In the genomic region with DNA sequence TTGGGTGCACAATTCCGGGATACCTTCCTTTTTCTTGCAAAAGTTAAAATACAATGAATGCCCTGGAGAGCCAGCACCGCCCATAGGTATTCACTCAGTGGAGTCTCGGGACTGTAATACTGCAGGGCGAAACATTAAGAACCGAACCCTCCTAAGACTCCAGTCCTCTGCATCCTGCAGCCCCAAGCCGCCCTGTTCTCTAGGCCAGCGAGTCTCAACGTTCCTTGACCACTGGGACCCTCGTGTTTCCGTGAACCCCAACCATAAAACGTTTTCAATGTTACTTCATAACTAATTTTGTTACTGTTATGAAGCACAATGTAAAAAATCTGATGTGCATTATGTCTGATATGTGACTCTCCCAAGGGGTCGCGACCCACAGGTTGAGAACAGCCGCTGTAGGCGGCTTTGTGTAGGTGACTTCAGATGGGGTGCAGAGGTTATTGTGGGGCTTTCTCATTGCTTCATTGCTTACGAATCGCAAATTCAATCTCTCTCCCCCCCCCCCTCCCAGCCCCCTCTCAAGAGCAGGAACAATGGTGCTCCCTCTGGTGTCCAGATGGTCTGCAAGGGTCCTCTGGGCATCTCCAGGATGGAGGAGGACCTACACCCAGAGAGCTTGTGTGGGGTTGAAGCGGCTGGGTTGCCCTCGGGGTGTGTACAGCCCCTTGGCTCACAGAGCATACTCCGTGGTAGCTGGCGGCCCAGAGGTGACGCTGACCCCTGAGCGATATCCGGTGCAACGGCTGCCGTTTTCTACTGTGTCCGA, we compare ENCODE assay signal across 7 mouse cellular contexts. TPM values are rescaled to one million over a fixed set of nuclear protein-coding genes. Genes with fewer than 3 reads are reported as not detected.
DNase-seq lines count a peak whose midpoint lies in the region; ATAC-seq lines count a peak whose summit lies in the region.

No protein-coding gene starts in this region.

- H3K4me1 ChIP-seq in lung, embryonic 15.5 days: peaks cover 5% of the 10 kb centered on the region
- peaks cover 14% of the 10 kb centered on the region for H3K4me1 ChIP-seq in heart, embryonic 15.5 days (replicated peaks)
- H3K4me1 ChIP-seq in liver, embryonic 12.5 days: peaks cover 35% of the 10 kb centered on the region

- DNase-seq in lung, postnatal 4 days: no peak
- peak; percentile 45 to 54 for DNase-seq in cerebellum, postnatal 14 days
- DNase-seq in retina, postnatal 1 day: peak; percentile 48

- peak; percentile 33; the same call in 1 of the 2 replicates for ATAC-seq in lung, embryonic 15.5 days (ENCODE audit: borderline replicate concordance, extremely low read depth, low FRiP score, low TSS enrichment)
- ATAC-seq in heart, embryonic 15.5 days (replicated peaks; ENCODE audit: insufficient number of reproducible peaks, insufficient read depth, low FRiP score, low read depth): 0 out of 2 replicates have a peak, but pooled peaks have one; percentile 21
- 0 out of 2 replicates have a peak, but pooled peaks have one; percentile 19 for ATAC-seq in liver, embryonic 12.5 days
- no peak for ATAC-seq in activated CD4-positive, CD25-positive, alpha-beta regulatory T cell, adult 4 months

- no peaks in the 10 kb centered on the region for H3K27me3 ChIP-seq in lung, embryonic 15.5 days
- no peaks in the 10 kb centered on the region for H3K27me3 ChIP-seq in heart, embryonic 15.5 days
- H3K27me3 ChIP-seq in liver, embryonic 12.5 days (replicated peaks): no peaks in the 10 kb centered on the region

- peaks cover 7% of the 10 kb centered on the region; the same call in 1 of the 2 replicates for H3K36me3 ChIP-seq in lung, embryonic 15.5 days
- peaks cover 11% of the 10 kb centered on the region for H3K36me3 ChIP-seq in heart, embryonic 15.5 days
- peaks cover 8% of the 10 kb centered on the region for H3K36me3 ChIP-seq in liver, embryonic 12.5 days

- peak overlapping the region; percentile 70 for H3K4me3 ChIP-seq in lung, embryonic 15.5 days
- peak overlapping the region; percentile 58 for H3K4me3 ChIP-seq in heart, embryonic 15.5 days
- peak overlapping the region; percentile 65 for H3K4me3 ChIP-seq in liver, embryonic 12.5 days

- peak overlapping the region; percentile 98 for H3K27ac ChIP-seq in lung, embryonic 15.5 days
- H3K27ac ChIP-seq in heart, embryonic 15.5 days: peak overlapping the region; percentile 95
- peak overlapping the region; percentile 99 for H3K27ac ChIP-seq in liver, embryonic 12.5 days

- 39% methylated on average over 27 of the region's 27 CpGs for WGBS in lung, embryonic 15.5 days
- 38% methylated on average over 27 of the region's 27 CpGs for WGBS in heart, embryonic 15.5 days
- 42% methylated on average over 27 of the region's 27 CpGs for WGBS in liver, embryonic 12.5 days (ENCODE audit: insufficient replicate concordance)

- peak overlapping the region; percentile 62 for H3K9ac ChIP-seq in lung, embryonic 15.5 days
- H3K9ac ChIP-seq in heart, embryonic 15.5 days: peak overlapping the region; percentile 56
- peak overlapping the region; percentile 73 for H3K9ac ChIP-seq in liver, embryonic 12.5 days

- H3K9me3 ChIP-seq in lung, embryonic 15.5 days: no peaks in the 10 kb centered on the region
- no peaks in the 10 kb centered on the region for H3K9me3 ChIP-seq in heart, embryonic 15.5 days (replicated peaks)
- H3K9me3 ChIP-seq in liver, embryonic 12.5 days (replicated peaks): no peaks in the 10 kb centered on the region

- peak overlapping the region; percentile 65 for H3K4me2 ChIP-seq in lung, embryonic 15.5 days
- peak overlapping the region; percentile 79 for H3K4me2 ChIP-seq in heart, embryonic 15.5 days
- H3K4me2 ChIP-seq in liver, embryonic 12.5 days: peak overlapping the region; percentile 88

RNA-seq across cellular contexts. Expression of a gene that starts 1.2 kb away (rescaled TPM):
- polyA plus RNA-seq in lung, embryonic 15.5 days (2015; fragmentation: Nextera tagmentation; extraction: Ambion mirVana): 12.5 and 14.9 TPM in 2 replicates
- polyA plus RNA-seq in heart, embryonic 15.5 days (2015; fragmentation: Nextera tagmentation; extraction: Ambion mirVana): 15.4 and 18.5 TPM in 2 replicates
- 7.6 and 8.0 TPM in 2 replicates for polyA plus RNA-seq in liver, embryonic 12.5 days (2016; fragmentation: Nextera tagmentation; extraction: Ambion mirVana)
- polyA plus RNA-seq in activated CD4-positive, CD25-positive, alpha-beta regulatory T cell, adult 4 months (2017; shearing (Covaris generic)): 10 to 100 TPM; 15.5 to 20.9 TPM

RNA-seq across cellular contexts. Expression of a gene that starts 22.2 kb away (rescaled TPM):
- polyA plus RNA-seq in lung, embryonic 15.5 days (2015; fragmentation: Nextera tagmentation; extraction: Ambion mirVana): 20.6 and 22.3 TPM in 2 replicates
- polyA plus RNA-seq in heart, embryonic 15.5 days (2015; fragmentation: Nextera tagmentation; extraction: Ambion mirVana): 10.3 and 11.9 TPM in 2 replicates
- 15.5 and 17.1 TPM in 2 replicates for polyA plus RNA-seq in liver, embryonic 12.5 days (2016; fragmentation: Nextera tagmentation; extraction: Ambion mirVana)
- polyA plus RNA-seq in activated CD4-positive, CD25-positive, alpha-beta regulatory T cell, adult 4 months (2017; shearing (Covaris generic)): 10 to 100 TPM; 19.8 to 21.8 TPM

RNA-seq across cellular contexts. Expression of a gene that starts 24.2 kb away (rescaled TPM):
- 258 and 260 TPM in 2 replicates for polyA plus RNA-seq in lung, embryonic 15.5 days (2015; fragmentation: Nextera tagmentation; extraction: Ambion mirVana)
- polyA plus RNA-seq in heart, embryonic 15.5 days (2015; fragmentation: Nextera tagmentation; extraction: Ambion mirVana): 147 and 156 TPM in 2 replicates
- 197 and 199 TPM in 2 replicates for polyA plus RNA-seq in liver, embryonic 12.5 days (2016; fragmentation: Nextera tagmentation; extraction: Ambion mirVana)
- 100 to 1,000 TPM; 129 to 134 TPM for polyA plus RNA-seq in activated CD4-positive, CD25-positive, alpha-beta regulatory T cell, adult 4 months (2017; shearing (Covaris generic))

RNA-seq across cellular contexts. Expression of a gene that starts 35.2 kb away (rescaled TPM):
- 0.06 and 0.15 TPM in 2 replicates for polyA plus RNA-seq in lung, embryonic 15.5 days (2015; fragmentation: Nextera tagmentation; extraction: Ambion mirVana)
- 0.09 and 0.10 TPM in 2 replicates for polyA plus RNA-seq in heart, embryonic 15.5 days (2015; fragmentation: Nextera tagmentation; extraction: Ambion mirVana)
- polyA plus RNA-seq in liver, embryonic 12.5 days (2016; fragmentation: Nextera tagmentation; extraction: Ambion mirVana): not detected in 2 replicates
- polyA plus RNA-seq in activated CD4-positive, CD25-positive, alpha-beta regulatory T cell, adult 4 months (2017; shearing (Covaris generic)): not detected

Comparison
In these comparisons a context has a peak if more than half of its experiments do, and no peak if none do; other contexts are left out.
1. DNase-seq: peak in cerebellum, postnatal 14 days (2 of 2) and retina, postnatal 1 day (single experiment); none in lung, postnatal 4 days (0 of 2).
2. Peak in every context shown above with its lines, with median percentiles within 50 percentile points of each other: H3K27ac ChIP-seq, H3K4me2 ChIP-seq, H3K4me3 ChIP-seq and H3K9ac ChIP-seq.